Mouse (Mus musculus): ENCODE results near the gene Ovol1. TPM values are rescaled to one million over a fixed set of nuclear protein-coding genes. Genes with fewer than 3 reads are reported as not detected.
A peak's percentile ranks its signal among the peaks of the same experiment; 100 is the strongest.

Gene Ovol1
- polyA plus RNA-seq, 1 experiment = 55.3 TPM

DNA sequence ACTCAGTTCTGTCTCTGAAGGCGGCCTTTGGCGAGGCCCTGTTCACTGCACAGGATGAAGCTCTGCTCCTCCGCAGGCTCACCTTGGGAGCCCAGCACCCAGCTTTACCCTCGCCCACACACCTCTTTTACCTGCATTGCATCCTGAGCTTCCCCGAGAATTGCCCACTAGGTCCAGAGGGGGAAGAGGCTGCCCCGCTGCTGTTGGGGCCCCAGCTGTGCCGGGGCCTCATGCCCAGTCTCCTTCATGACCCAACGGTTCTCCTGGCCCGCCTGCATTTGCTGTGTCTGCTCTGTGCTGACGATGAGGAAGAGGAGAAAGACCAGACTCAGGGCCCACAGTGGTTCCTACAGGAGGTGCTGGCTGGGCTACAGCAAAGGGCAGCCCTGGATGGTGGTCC lies 9.1 kb upstream of the Ovol1 start:
- Histone ChIP-seq H3K27me3 (ENCODE audit: control insufficient read depth, insufficient read depth, low read length) (no peaks in the 10 kb centered on the region), H3K4me1 (ENCODE audit: control insufficient read depth, insufficient read depth, insufficient read length, low read length) (peaks cover 32% of the 10 kb centered on the region), H3K36me3 (ENCODE audit: control insufficient read depth, insufficient read depth, low read length) (peaks cover 25% of the 10 kb centered on the region), H3K27ac (ENCODE audit: insufficient read depth, low read depth, low read length) (no peak overlapping the region), H3K4me3 (ENCODE audit: low read depth, low read length) (peak overlapping the region; percentile 80)
- 89% methylated on average over 10 of the region's 10 CpGs for WGBS
- no peak for TF ChIP-seq POLR2A (IDR thresholded peaks at IDR 0.05; ENCODE audit: low read depth, low read length)
- no peak for TF ChIP-seq CTCF (IDR thresholded peaks at IDR 0.05; ENCODE audit: extremely low read depth, insufficient read length, insufficient replicate concordance, low read depth, low read length)

DNA sequence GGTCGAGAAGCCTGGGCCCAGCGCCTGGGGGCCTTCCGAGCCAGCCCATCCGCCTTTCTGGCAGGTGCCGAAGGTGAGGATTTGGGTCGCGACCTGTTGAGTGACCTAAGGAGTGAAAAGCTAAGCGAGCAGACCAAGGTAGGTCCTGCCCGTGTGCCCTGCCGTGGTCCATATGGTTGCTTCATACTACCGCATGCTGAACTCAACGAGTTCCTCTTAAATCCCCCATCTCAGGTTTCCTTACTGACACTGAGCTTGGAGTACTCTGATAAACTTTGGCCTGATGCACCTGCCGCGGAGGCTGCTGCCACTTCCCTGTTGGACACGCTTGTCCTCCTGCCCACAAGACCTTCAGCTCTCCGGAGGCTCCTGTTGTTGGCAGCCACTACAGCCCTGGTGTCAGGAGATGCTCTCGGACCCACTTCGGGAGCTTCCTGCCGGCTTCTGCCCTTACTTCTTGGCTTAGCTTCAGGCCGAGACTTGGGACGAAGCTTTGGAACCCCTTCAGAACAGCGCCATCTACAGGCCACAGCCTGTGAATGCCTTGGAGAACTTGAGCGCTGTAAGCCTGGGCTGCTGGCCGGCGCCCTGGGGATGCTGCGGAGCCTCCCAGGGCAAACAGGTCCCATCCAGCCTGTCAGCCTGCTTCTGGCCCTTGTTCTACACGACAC lies 8.2 kb upstream of the Ovol1 start:
- peak overlapping the region; percentile 80 for H3K4me3 ChIP-seq (ENCODE audit: low read depth, low read length)
- H3K27ac ChIP-seq (ENCODE audit: insufficient read depth, low read depth, low read length) = peak overlapping the region; percentile 98
- TF ChIP-seq CTCF (IDR thresholded peaks at IDR 0.05; ENCODE audit: extremely low read depth, insufficient read length, insufficient replicate concordance, low read depth, low read length) (peak; percentile 92), POLR2A (IDR thresholded peaks at IDR 0.05; ENCODE audit: low read depth, low read length) (no peak)
- H3K4me1 ChIP-seq (ENCODE audit: control insufficient read depth, insufficient read depth, insufficient read length, low read length) = peaks cover 34% of the 10 kb centered on the region
- 2% methylated on average over 27 of the region's 27 CpGs for WGBS
- H3K36me3 ChIP-seq (ENCODE audit: control insufficient read depth, insufficient read depth, low read length) = peaks cover 25% of the 10 kb centered on the region
- H3K27me3 ChIP-seq (ENCODE audit: control insufficient read depth, insufficient read depth, low read length) = no peaks in the 10 kb centered on the region

- Histone ChIP-seq H3K27ac (ENCODE audit: insufficient read depth, low read depth, low read length) (peak within 1 kb of the TSS; percentile 98), H3K36me3 (ENCODE audit: control insufficient read depth, insufficient read depth, low read length) (peaks cover 25% of the 10 kb centered on the region), H3K27me3 (ENCODE audit: control insufficient read depth, insufficient read depth, low read length) (no peaks in the 10 kb centered on the region), H3K4me3 (ENCODE audit: low read depth, low read length) (peak within 1 kb of the TSS; percentile 80), H3K4me1 (ENCODE audit: control insufficient read depth, insufficient read depth, insufficient read length, low read length) (peaks cover 37% of the 10 kb centered on the region)
- TF ChIP-seq CTCF (IDR thresholded peaks at IDR 0.05; ENCODE audit: extremely low read depth, insufficient read length, insufficient replicate concordance, low read depth, low read length) (peak; percentile 97), POLR2A (IDR thresholded peaks at IDR 0.05; ENCODE audit: low read depth, low read length) (peak; percentile 33)
- WGBS = 1% methylated on average over 102 of the region's 102 CpGs
These were observed 7.4 kb upstream of the Ovol1 start, which contains the start of gene Ap5b1 for GRCm38 (mm10) chr19:5567534-5568469. Ap5b1 (plus strand) TSS chr19:5568025.

DNA sequence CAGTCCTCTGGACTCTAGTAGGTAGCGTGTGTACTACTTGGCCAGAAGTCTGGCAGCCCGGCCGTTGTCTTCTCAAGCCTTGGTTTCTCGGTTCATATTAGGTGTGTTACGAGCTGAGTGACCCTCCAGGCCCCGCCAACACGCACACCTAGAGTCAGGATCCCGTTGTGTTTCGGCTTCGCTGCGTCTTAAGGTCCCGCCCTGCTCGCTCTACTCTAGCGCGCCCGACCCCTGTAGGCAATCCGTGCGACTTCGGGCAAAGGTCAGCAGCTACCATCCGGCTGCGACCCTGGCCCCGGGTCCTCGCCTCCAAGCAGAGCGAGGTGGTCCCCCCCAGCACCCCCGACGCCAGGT lies 6.7 kb upstream of the Ovol1 start:
- peak overlapping the region; percentile 98 for H3K27ac ChIP-seq (ENCODE audit: insufficient read depth, low read depth, low read length)
- H3K4me3 ChIP-seq (ENCODE audit: low read depth, low read length) = peak overlapping the region; percentile 80
- TF ChIP-seq POLR2A (IDR thresholded peaks at IDR 0.05; ENCODE audit: low read depth, low read length) (no peak), CTCF (IDR thresholded peaks at IDR 0.05; ENCODE audit: extremely low read depth, insufficient read length, insufficient replicate concordance, low read depth, low read length) (no peak)
- H3K36me3 ChIP-seq (ENCODE audit: control insufficient read depth, insufficient read depth, low read length) = peaks cover 25% of the 10 kb centered on the region
- H3K27me3 ChIP-seq (ENCODE audit: control insufficient read depth, insufficient read depth, low read length) = no peaks in the 10 kb centered on the region
- peaks cover 38% of the 10 kb centered on the region for H3K4me1 ChIP-seq (ENCODE audit: control insufficient read depth, insufficient read depth, insufficient read length, low read length)
- WGBS = under 1% methylated on average over 26 of the region's 26 CpGs

DNA sequence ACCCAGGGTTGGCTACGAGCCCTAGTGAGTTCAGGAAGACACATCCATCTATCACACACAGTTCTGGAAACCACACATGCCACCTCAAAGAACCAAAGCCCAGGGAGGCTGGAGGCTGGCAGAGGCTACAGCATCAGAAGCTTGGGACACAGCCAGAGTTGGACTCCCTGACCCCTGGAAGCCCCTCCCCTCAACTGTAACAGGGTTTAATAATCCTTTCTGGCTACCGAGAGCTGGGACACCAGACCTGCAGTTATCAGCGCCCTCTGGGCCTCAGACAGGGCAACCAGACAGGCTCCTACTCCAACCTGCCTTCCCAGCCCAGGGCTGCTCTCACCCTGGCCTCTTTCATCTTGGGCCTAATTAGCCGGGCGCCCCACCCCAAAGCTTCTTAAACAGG lies 5.9 kb upstream of the Ovol1 start:
- Histone ChIP-seq H3K27ac (ENCODE audit: insufficient read depth, low read depth, low read length) (no peak overlapping the region), H3K36me3 (ENCODE audit: control insufficient read depth, insufficient read depth, low read length) (peaks cover 22% of the 10 kb centered on the region), H3K4me3 (ENCODE audit: low read depth, low read length) (no peak overlapping the region), H3K4me1 (ENCODE audit: control insufficient read depth, insufficient read depth, insufficient read length, low read length) (peaks cover 41% of the 10 kb centered on the region), H3K27me3 (ENCODE audit: control insufficient read depth, insufficient read depth, low read length) (no peaks in the 10 kb centered on the region)
- 43% methylated on average over 5 of the region's 5 CpGs for WGBS
- TF ChIP-seq CTCF (IDR thresholded peaks at IDR 0.05; ENCODE audit: extremely low read depth, insufficient read length, insufficient replicate concordance, low read depth, low read length) (no peak), POLR2A (IDR thresholded peaks at IDR 0.05; ENCODE audit: low read depth, low read length) (no peak)

GRCm38 (mm10) chr19:5562776-5563175 lies 2.3 kb upstream of the Ovol1 start:
- H3K27ac ChIP-seq (ENCODE audit: insufficient read depth, low read depth, low read length) = peak overlapping the region; percentile 96
- H3K4me3 ChIP-seq (ENCODE audit: low read depth, low read length) = 0 out of 2 replicates have a peak overlapping the region, but pooled peaks have one; percentile 4
- peaks cover 22% of the 10 kb centered on the region for H3K4me1 ChIP-seq (ENCODE audit: control insufficient read depth, insufficient read depth, insufficient read length, low read length)
- no peaks in the 10 kb centered on the region for H3K27me3 ChIP-seq (ENCODE audit: control insufficient read depth, insufficient read depth, low read length)
- H3K36me3 ChIP-seq (ENCODE audit: control insufficient read depth, insufficient read depth, low read length) = no peaks in the 10 kb centered on the region
- TF ChIP-seq CTCF (IDR thresholded peaks at IDR 0.05; ENCODE audit: extremely low read depth, insufficient read length, insufficient replicate concordance, low read depth, low read length) (no peak), POLR2A (IDR thresholded peaks at IDR 0.05; ENCODE audit: low read depth, low read length) (no peak)
- WGBS = 69% methylated on average over 10 of the region's 10 CpGs

DNA sequence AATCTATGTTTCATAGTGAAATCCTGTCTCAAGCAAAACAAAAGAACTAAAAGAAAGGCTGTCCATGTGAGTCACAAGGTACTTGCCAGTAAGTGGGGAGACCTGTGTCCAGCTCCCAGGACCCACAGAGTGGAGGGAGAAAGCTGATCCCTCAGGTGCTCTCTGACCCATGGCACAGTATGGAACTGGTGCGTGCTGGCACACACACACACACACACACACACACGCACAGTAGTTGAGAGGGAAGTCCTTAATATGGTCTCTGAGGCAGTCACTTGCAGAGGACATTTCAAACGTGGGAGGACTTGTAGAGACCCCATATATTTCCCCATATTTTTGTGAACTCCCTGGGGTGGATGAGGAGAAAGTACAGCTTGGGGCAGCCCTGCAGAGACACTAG lies 1.4 kb upstream of the Ovol1 start:
- WGBS = 26% methylated on average over 3 of the region's 3 CpGs
- peak overlapping the region; percentile 96 for H3K27ac ChIP-seq (ENCODE audit: insufficient read depth, low read depth, low read length)
- H3K27me3 ChIP-seq (ENCODE audit: control insufficient read depth, insufficient read depth, low read length) = no peaks in the 10 kb centered on the region
- peaks cover 25% of the 10 kb centered on the region for H3K4me1 ChIP-seq (ENCODE audit: control insufficient read depth, insufficient read depth, insufficient read length, low read length)
- TF ChIP-seq POLR2A (IDR thresholded peaks at IDR 0.05; ENCODE audit: low read depth, low read length) (no peak), CTCF (IDR thresholded peaks at IDR 0.05; ENCODE audit: extremely low read depth, insufficient read length, insufficient replicate concordance, low read depth, low read length) (no peak)
- peak overlapping the region; percentile 31 for H3K4me3 ChIP-seq (ENCODE audit: low read depth, low read length)
- no peaks in the 10 kb centered on the region for H3K36me3 ChIP-seq (ENCODE audit: control insufficient read depth, insufficient read depth, low read length)

Measured in small intestine, adult 2 months (tissue).